Mouse (Mus musculus): ENCODE results near the gene Cirbp. TPM values are rescaled to one million over a fixed set of nuclear protein-coding genes. Genes with fewer than 3 reads are reported as not detected.

Gene Cirbp
- total and polyA plus RNA-seq, 2 experiments from 2014 or later, result 424 to 834 TPM

DNA sequence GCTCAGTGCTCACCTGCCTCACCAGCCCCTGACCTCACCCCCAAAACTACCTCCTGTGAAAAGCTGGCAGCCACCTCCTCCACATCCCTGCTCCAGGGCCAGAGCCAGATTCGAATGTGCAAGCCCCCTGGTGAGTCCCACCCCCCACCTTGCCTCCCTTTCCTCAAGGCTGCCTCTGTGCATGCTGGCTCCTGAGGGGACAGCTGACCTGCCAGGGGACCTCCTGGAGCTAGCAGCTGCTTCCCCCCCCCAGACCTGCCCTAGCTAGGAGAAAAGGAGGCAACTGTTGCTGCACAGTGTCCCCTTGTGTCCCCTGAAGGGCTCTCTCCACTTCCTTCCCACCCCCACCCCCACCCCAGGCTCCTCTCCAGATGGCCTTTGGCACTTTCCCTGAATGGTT lies 10.5 kb upstream of the Cirbp start:
- peaks cover 50% of the 10 kb centered on the region for H3K36me3 ChIP-seq (ENCODE audit: insufficient read depth)
- peaks cover 20% of the 10 kb centered on the region for H3K4me1 ChIP-seq (ENCODE audit: insufficient read depth)
- H3K4me3 ChIP-seq (ENCODE audit: low read depth, low read length), result no peak overlapping the region
- no peaks in the 10 kb centered on the region for H3K9me3 ChIP-seq (ENCODE audit: low read length)
- H3K4me2 ChIP-seq (ENCODE audit: low read depth), result no peak overlapping the region
- no peaks in the 10 kb centered on the region for H3K27me3 ChIP-seq (ENCODE audit: insufficient read depth, low read length)
- H3K9ac ChIP-seq, result no peak overlapping the region
- no peak for DNase-seq
- WGBS, result 44% methylated on average over 1 of the region's 1 CpGs
- no peak for ATAC-seq
- no peak for TF ChIP-seq CTCF (IDR thresholded peaks at IDR 0.05; ENCODE audit: low read depth)
- peak overlapping the region; percentile 9; the same call in 1 of the 2 replicates for H3K27ac ChIP-seq (ENCODE audit: low read depth, low read length)

DNA sequence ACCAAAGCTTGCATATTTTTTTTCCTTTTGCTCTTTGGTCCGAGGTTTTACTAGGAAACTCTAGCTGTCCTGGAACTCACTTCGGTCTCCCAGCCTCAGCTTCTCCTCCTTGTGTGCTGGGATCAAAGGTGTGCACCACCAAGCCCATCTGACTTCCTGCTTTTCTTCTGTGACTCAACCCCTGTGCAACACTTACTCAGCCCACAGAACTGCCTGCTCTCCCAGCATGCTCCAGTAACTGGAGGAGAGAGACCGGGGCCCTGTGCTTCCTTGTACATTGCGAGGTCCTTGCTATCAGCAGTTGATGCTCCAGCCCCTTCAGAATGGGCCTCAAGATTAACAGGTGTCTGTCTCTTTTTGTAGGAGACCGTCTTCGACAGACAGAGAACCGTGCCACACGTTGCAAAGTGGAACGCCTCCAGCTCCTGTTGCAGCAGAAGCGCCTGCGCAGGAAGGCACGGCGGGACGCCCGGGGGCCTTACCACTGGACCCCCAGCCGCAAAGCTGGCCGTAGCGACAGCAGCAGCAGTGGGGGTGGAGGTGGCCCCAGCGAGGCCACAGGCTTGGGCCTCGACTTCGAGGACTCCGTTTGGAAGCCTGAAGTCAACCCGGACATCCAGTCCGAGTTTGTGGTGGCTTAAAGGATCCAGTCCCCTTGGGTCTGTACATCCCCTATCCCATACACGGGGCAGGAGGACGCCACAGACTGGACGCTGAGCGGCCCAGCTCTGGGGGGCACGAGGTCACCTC lies 9.6 kb upstream of the Cirbp start:
- Histone ChIP-seq H3K4me3 (ENCODE audit: low read depth, low read length) (no peak overlapping the region), H3K27ac (ENCODE audit: low read depth, low read length) (peak overlapping the region; percentile 87), H3K4me2 (ENCODE audit: low read depth) (no peak overlapping the region), H3K27me3 (ENCODE audit: insufficient read depth, low read length) (no peaks in the 10 kb centered on the region), H3K9me3 (ENCODE audit: low read length) (no peaks in the 10 kb centered on the region), H3K36me3 (ENCODE audit: insufficient read depth) (peaks cover 50% of the 10 kb centered on the region), H3K9ac (no peak overlapping the region), H3K4me1 (ENCODE audit: insufficient read depth) (peaks cover 27% of the 10 kb centered on the region)
- no peak for TF ChIP-seq CTCF (IDR thresholded peaks at IDR 0.05; ENCODE audit: low read depth)
- DNase-seq, result no peak
- no peak for ATAC-seq
- WGBS, result 82% methylated on average over 29 of the region's 29 CpGs

DNA sequence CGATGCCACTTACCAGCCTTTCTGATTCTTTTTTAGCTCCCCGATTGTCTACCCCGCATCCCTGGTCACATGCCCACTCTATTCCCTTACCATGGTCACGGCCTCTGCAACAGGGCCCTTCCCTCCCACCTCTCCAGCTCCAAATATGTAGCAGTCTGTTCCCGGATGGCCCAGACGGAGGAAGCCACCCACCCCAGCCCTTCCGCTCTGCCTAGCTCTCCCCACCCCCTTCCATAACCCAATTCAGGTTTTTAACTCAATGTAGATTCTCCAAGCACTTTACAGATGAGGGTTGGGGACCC lies 9.1 kb upstream of the Cirbp start:
- H3K36me3 ChIP-seq (ENCODE audit: insufficient read depth), result peaks cover 50% of the 10 kb centered on the region

DNA sequence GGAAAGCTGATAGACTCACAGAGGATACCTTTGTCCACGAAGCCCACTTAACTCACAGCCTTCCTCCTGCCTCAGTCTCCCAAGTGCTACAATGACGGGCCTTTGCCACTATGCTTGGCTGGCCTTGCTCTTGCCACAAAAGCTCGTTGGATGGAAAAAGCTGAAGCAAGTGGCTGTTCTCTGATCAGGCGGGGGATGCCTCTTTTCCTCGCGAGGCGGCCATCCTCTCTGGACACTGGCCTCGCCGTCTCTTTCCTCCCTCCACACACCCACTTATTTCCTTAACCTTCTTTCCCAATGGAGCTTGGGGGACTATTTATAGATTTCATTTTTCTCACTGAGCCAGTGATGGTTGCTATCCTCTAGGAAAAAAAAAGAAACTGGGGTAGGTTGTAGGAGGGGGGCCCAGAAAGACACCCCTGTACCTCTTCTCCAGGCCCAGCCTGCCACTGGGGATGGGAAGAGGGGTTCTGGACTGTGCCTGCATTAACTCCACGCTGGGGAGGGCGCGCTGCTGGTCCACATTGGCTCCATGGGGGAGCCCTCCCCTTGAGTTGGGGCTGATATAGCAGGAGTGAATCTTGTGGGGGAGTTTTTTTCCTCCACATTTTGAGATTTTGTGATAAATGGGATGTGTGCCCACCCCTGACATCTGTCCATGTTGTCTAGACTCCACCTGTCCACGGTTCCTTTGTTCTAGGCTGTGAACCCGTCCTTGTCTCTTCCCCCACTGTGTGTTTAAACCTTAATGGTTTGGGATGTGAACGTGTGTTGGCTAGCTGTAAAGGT lies 8.4 kb upstream of the Cirbp start:
- Histone ChIP-seq H3K27me3 (ENCODE audit: insufficient read depth, low read length) (no peaks in the 10 kb centered on the region), H3K27ac (ENCODE audit: low read depth, low read length) (peak overlapping the region; percentile 87), H3K4me1 (ENCODE audit: insufficient read depth) (peaks cover 18% of the 10 kb centered on the region), H3K4me3 (ENCODE audit: low read depth, low read length) (no peak overlapping the region), H3K36me3 (ENCODE audit: insufficient read depth) (peaks cover 50% of the 10 kb centered on the region), H3K9ac (peak overlapping the region; percentile 18; the same call in 1 of the 2 replicates), H3K4me2 (ENCODE audit: low read depth) (no peak overlapping the region), H3K9me3 (ENCODE audit: low read length) (no peaks in the 10 kb centered on the region)
- no peak for TF ChIP-seq CTCF (IDR thresholded peaks at IDR 0.05; ENCODE audit: low read depth)
- 45% methylated on average over 15 of the region's 15 CpGs for WGBS
- peak; percentile 32 for DNase-seq
- no peak for ATAC-seq

More for the DNA sequence above, 9.1 kb upstream of the Cirbp start:
- Histone ChIP-seq H3K9ac (no peak overlapping the region), H3K9me3 (ENCODE audit: low read length) (no peaks in the 10 kb centered on the region), H3K27ac (ENCODE audit: low read depth, low read length) (peak overlapping the region; percentile 87), H3K4me3 (ENCODE audit: low read depth, low read length) (no peak overlapping the region), H3K27me3 (ENCODE audit: insufficient read depth, low read length) (no peaks in the 10 kb centered on the region), H3K4me2 (ENCODE audit: low read depth) (no peak overlapping the region), H3K4me1 (ENCODE audit: insufficient read depth) (peaks cover 24% of the 10 kb centered on the region)
- TF ChIP-seq CTCF (IDR thresholded peaks at IDR 0.05; ENCODE audit: low read depth), result no peak
- 48% methylated on average over 7 of the region's 7 CpGs for WGBS
- ATAC-seq, result no peak
- DNase-seq, result no peak

DNA sequence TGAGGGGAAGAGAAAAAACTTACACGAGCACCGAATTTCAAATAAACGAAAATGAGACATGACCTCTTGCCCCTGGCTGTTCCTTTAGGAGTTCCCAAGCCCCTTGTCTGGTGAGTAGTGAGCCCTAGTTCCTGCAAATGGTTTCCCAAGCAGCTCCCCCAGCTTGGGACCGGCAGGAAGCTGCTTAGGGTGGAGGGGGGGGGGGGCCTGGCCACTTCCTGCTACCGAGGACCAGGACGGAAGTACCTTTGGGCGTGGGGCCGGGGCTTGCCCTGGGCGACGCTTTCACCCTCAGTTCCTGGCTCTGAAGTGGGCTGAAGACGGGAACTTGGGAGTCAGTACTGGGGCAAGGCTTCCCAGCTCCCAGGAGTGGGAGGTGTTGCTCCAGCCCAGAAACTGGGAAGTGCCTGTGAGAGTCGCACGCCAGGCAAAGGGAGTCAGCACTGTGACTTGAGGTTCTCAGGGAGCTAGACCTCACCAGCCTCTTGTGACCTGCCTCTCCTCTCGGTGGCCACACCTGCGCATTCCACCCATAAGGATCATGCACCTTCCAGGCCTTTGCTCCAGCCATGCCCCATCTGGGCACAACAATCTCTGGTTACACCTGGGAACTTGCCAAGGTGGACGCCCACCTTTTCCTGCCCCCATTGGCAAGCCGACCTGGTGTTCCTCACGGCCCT lies 7.3 kb upstream of the Cirbp start:
- Histone ChIP-seq H3K4me3 (ENCODE audit: low read depth, low read length) (no peak overlapping the region), H3K27me3 (ENCODE audit: insufficient read depth, low read length) (no peaks in the 10 kb centered on the region), H3K27ac (ENCODE audit: low read depth, low read length) (peak overlapping the region; percentile 87), H3K9ac (peak overlapping the region; percentile 47; the same call in 1 of the 2 replicates), H3K36me3 (ENCODE audit: insufficient read depth) (peaks cover 42% of the 10 kb centered on the region), H3K9me3 (ENCODE audit: low read length) (no peaks in the 10 kb centered on the region), H3K4me2 (ENCODE audit: low read depth) (0 out of 2 replicates have a peak overlapping the region, but pooled peaks have one; percentile 80), H3K4me1 (ENCODE audit: insufficient read depth) (peaks cover 9% of the 10 kb centered on the region)
- WGBS, result 15% methylated on average over 18 of the region's 18 CpGs
- no peak for TF ChIP-seq CTCF (IDR thresholded peaks at IDR 0.05; ENCODE audit: low read depth)
- DNase-seq (peak; percentile 53), ATAC-seq (no peak)

DNA sequence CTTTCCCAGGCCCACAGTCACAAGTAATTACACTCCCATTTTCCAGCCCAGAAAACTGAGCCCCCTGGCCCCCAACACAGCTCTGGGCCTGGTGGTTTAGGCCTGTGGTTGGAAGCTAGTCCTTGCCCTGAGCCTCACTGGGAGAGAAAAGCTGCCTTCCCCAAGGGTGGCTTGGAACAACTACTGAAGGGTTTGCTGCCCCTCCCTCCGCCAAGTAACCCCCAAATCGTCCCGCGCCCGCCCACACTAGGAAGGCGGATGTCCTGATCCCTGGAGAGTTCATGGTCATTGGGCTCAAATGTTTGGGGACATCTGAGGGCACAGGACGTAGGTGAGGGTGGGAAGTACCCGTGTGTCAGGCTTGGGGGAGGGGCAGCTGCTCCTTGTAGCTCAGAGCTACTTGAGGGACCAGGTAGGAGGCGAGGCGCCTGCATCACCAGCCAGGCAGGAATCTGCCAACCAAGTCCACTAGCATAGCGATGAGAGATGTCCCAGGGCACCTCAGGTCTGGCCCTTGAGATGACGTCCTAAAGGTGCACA lies 6.7 kb upstream of the Cirbp start:
- Histone ChIP-seq H3K36me3 (ENCODE audit: insufficient read depth) (peaks cover 36% of the 10 kb centered on the region), H3K9me3 (ENCODE audit: low read length) (no peaks in the 10 kb centered on the region), H3K4me1 (ENCODE audit: insufficient read depth) (peaks cover 9% of the 10 kb centered on the region), H3K4me3 (ENCODE audit: low read depth, low read length) (peak overlapping the region; percentile 29), H3K4me2 (ENCODE audit: low read depth) (peak overlapping the region; percentile 80), H3K9ac (peak overlapping the region; percentile 47), H3K27ac (ENCODE audit: low read depth, low read length) (peak overlapping the region; percentile 87), H3K27me3 (ENCODE audit: insufficient read depth, low read length) (no peaks in the 10 kb centered on the region)
- WGBS, result 7% methylated on average over 12 of the region's 12 CpGs
- no peak for TF ChIP-seq CTCF (IDR thresholded peaks at IDR 0.05; ENCODE audit: low read depth)
- ATAC-seq (peak; percentile 8; the same call in 1 of the 2 replicates), DNase-seq (no peak)

All from forebrain, postnatal 0 days (tissue).